Mouse (Mus musculus) thymus, adult 2 months (tissue): ENCODE results near the gene Lamtor5.

Experiments
- CTCF ChIP-seq: fragments of 200-500 bp; IDR thresholded peaks from 2 replicates; pipeline ENCODE4 v1.5.1; 2012; ENCODE audit warnings: mild to moderate bottlenecking, control low read depth, low read length, moderate library complexity, borderline replicate concordance; ENCODE audit not compliant: control insufficient read depth, poor library complexity, insufficient read depth; ENCODE audit errors: extremely low read depth
- POLR2A ChIP-seq: fragments of 200-500 bp; IDR thresholded peaks from 2 replicates; pipeline ENCODE4 v1.6.1; 2012; ENCODE audit warnings: mild to moderate bottlenecking, low read length, control low read depth, moderate library complexity; ENCODE audit not compliant: control insufficient read depth, poor library complexity, insufficient read depth; ENCODE audit errors: extremely low read depth

DNA sequence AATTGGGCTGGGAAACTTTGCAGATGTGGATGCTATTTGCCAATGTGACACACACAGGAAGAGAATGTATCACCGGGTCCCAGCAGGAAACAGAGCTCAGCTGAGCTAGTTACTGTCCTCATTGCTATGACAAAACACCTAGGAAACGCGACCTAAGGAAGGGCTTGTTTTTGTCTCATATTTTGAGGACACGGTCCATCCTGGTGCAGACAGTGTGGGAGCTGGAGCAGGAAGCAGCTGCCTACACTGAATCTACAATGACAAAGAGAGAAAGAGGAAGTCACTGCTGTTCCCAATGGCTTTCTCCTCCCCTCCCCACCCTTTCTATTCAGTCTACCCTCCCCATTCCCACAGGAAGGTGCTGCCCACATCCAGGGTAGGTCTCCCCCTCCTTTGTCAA lies 26.6 kb upstream of the Lamtor5 start:
- TF ChIP-seq POLR2A = no peak
- TF ChIP-seq CTCF = no peak
